Mouse (Mus musculus): ENCODE results near the gene Hamp. TPM values are rescaled to one million over a fixed set of nuclear protein-coding genes. Genes with fewer than 3 reads are reported as not detected.
"Not testable (repeated sequence)": the region's sequence is repeated elsewhere in the genome, so short reads cannot be mapped to it uniquely, and the experiment has no call there.

The Hamp gene
- polyA plus RNA-seq, 2 experiments = 17.2 to 29.7 TPM

- DNase-seq (ENCODE audit: low read depth in 3 of 3, low spot score in 3 of 3) (no peak), ATAC-seq (ENCODE audit: insufficient read depth) (no peak)
- Histone ChIP-seq H3K4me1 (replicated peaks; ENCODE audit: control insufficient read depth in 2 of 2, insufficient read depth in 2 of 2, low read length in 1 of 2) (peaks cover 7 to 19% of the 10 kb centered on the region in 2 experiments), H3K36me3 (replicated peaks; ENCODE audit: control insufficient read depth, insufficient read depth, low read depth) (peaks cover 46% of the 10 kb centered on the region), H3K27me3 (ENCODE audit: control insufficient read depth, insufficient read depth, low read length) (no peaks in the 10 kb centered on the region), H3K9me3 (ENCODE audit: control insufficient read depth, low read length) (no peaks in the 10 kb centered on the region), H3K4me2 (ENCODE audit: low read depth) (no peak overlapping the region), H3K9ac (replicated peaks) (no peak overlapping the region), H3K4me3 (ENCODE audit: insufficient read depth in 1 of 2, low read depth in 2 of 2, low read length in 2 of 2) (no peak overlapping the region), H3K27ac (no peak overlapping the region)
- WGBS (ENCODE audit: insufficient replicate concordance) = 48% methylated on average over 6 of the region's 6 CpGs
- no peak for TF ChIP-seq EP300 (IDR thresholded peaks at IDR 0.05; ENCODE audit: low read depth)
- no peak for TF ChIP-seq CTCF (IDR thresholded peaks at IDR 0.05; ENCODE audit: low read depth)
Observed at GRCm38 (mm10) chr7:30953459-30953858, 9.6 kb upstream of the Hamp start.

GRCm38 (mm10) chr7:30952441-30953265, 8.8 kb upstream of the Hamp start:
- no peak overlapping the region for H3K4me3 ChIP-seq (ENCODE audit: insufficient read depth in 1 of 2, low read depth in 2 of 2, low read length in 2 of 2)
- H3K9ac ChIP-seq (replicated peaks) = no peak overlapping the region
- WGBS (ENCODE audit: insufficient replicate concordance) = 84% methylated on average over 16 of the region's 16 CpGs
- no peak for DNase-seq (ENCODE audit: low read depth in 3 of 3, low spot score in 3 of 3)
- no peaks in the 10 kb centered on the region for H3K27me3 ChIP-seq (ENCODE audit: control insufficient read depth, insufficient read depth, low read length)
- H3K27ac ChIP-seq = no peak overlapping the region
- H3K4me1 ChIP-seq (replicated peaks; ENCODE audit: control insufficient read depth in 2 of 2, insufficient read depth in 2 of 2, low read length in 1 of 2) = peaks cover 3 to 13% of the 10 kb centered on the region in 2 experiments
- no peak for ATAC-seq (ENCODE audit: insufficient read depth)
- no peak overlapping the region for H3K4me2 ChIP-seq (ENCODE audit: low read depth)
- peaks cover 46% of the 10 kb centered on the region for H3K36me3 ChIP-seq (replicated peaks; ENCODE audit: control insufficient read depth, insufficient read depth, low read depth)
- no peaks in the 10 kb centered on the region for H3K9me3 ChIP-seq (ENCODE audit: control insufficient read depth, low read length)
- no peak for TF ChIP-seq EP300 (IDR thresholded peaks at IDR 0.05; ENCODE audit: low read depth)
- no peak for TF ChIP-seq CTCF (IDR thresholded peaks at IDR 0.05; ENCODE audit: low read depth)

- DNase-seq (ENCODE audit: low read depth in 3 of 3, low spot score in 3 of 3); H3K9me3 ChIP-seq (ENCODE audit: control insufficient read depth, low read length); H3K4me3 ChIP-seq (ENCODE audit: insufficient read depth in 1 of 2, low read depth in 2 of 2, low read length in 2 of 2); ATAC-seq (ENCODE audit: insufficient read depth); H3K27ac ChIP-seq; H3K27me3 ChIP-seq (ENCODE audit: control insufficient read depth, insufficient read depth, low read length); H3K4me1 ChIP-seq (replicated peaks; ENCODE audit: control insufficient read depth in 2 of 2, insufficient read depth in 2 of 2, low read length in 1 of 2); H3K4me2 ChIP-seq (ENCODE audit: low read depth); H3K9ac ChIP-seq (replicated peaks): not testable (repeated sequence)
- WGBS (ENCODE audit: insufficient replicate concordance) = 72% methylated on average over 3 of the region's 3 CpGs
- peaks cover 43% of the 10 kb centered on the region for H3K36me3 ChIP-seq (replicated peaks; ENCODE audit: control insufficient read depth, insufficient read depth, low read depth)
Observed at GRCm38 (mm10) chr7:30949902-30950301, 6.1 kb upstream of the Hamp start.

- 79% methylated on average over 7 of the region's 7 CpGs for WGBS (ENCODE audit: insufficient replicate concordance)
- H3K27ac ChIP-seq = no peak overlapping the region
- no peaks in the 10 kb centered on the region for H3K27me3 ChIP-seq (ENCODE audit: control insufficient read depth, insufficient read depth, low read length)
- H3K9ac ChIP-seq (replicated peaks) = no peak overlapping the region
- peaks cover 12% of the 10 kb centered on the region; the same call in 1 of the 2 replicates for H3K36me3 ChIP-seq (replicated peaks; ENCODE audit: control insufficient read depth, insufficient read depth, low read depth)
- no peaks in the 10 kb centered on the region for H3K4me1 ChIP-seq (replicated peaks; ENCODE audit: control insufficient read depth in 2 of 2, insufficient read depth in 2 of 2, low read length in 1 of 2)
- ATAC-seq (ENCODE audit: insufficient read depth) = peak; percentile 14; the same call in 1 of the 2 replicates
- no peak overlapping the region for H3K4me2 ChIP-seq (ENCODE audit: low read depth)
- H3K9me3 ChIP-seq (ENCODE audit: control insufficient read depth, low read length) = no peaks in the 10 kb centered on the region
- DNase-seq (ENCODE audit: low read depth in 3 of 3, low spot score in 3 of 3) = no peak
- no peak overlapping the region for H3K4me3 ChIP-seq (ENCODE audit: insufficient read depth in 1 of 2, low read depth in 2 of 2, low read length in 2 of 2)
- TF ChIP-seq EP300 (IDR thresholded peaks at IDR 0.05; ENCODE audit: low read depth) (no peak), CTCF (IDR thresholded peaks at IDR 0.05; ENCODE audit: low read depth) (no peak)
Observed at GRCm38 (mm10) chr7:30945876-30946275, 2.0 kb upstream of the Hamp start.

- H3K27ac ChIP-seq; H3K4me1 ChIP-seq (replicated peaks; ENCODE audit: control insufficient read depth in 2 of 2, insufficient read depth in 2 of 2, low read length in 1 of 2); DNase-seq (ENCODE audit: low read depth in 3 of 3, low spot score in 3 of 3); H3K27me3 ChIP-seq (ENCODE audit: control insufficient read depth, insufficient read depth, low read length); H3K9ac ChIP-seq (replicated peaks); H3K4me3 ChIP-seq (ENCODE audit: insufficient read depth in 1 of 2, low read depth in 2 of 2, low read length in 2 of 2); H3K4me2 ChIP-seq (ENCODE audit: low read depth); H3K36me3 ChIP-seq (replicated peaks; ENCODE audit: control insufficient read depth, insufficient read depth, low read depth); H3K9me3 ChIP-seq (ENCODE audit: control insufficient read depth, low read length): not testable (repeated sequence)
- WGBS (ENCODE audit: insufficient replicate concordance) = 80% methylated on average over 7 of the region's 7 CpGs
- peak; percentile 32; the same call in 1 of the 2 replicates for ATAC-seq (ENCODE audit: insufficient read depth)
Observed at GRCm38 (mm10) chr7:30945466-30945865, 1.6 kb upstream of the Hamp start.

- H3K27me3 ChIP-seq (ENCODE audit: control insufficient read depth, insufficient read depth, low read length); H3K9me3 ChIP-seq (ENCODE audit: control insufficient read depth, low read length); ATAC-seq (ENCODE audit: insufficient read depth); H3K4me2 ChIP-seq (ENCODE audit: low read depth); DNase-seq (ENCODE audit: low read depth in 3 of 3, low spot score in 3 of 3); H3K4me3 ChIP-seq (ENCODE audit: insufficient read depth in 1 of 2, low read depth in 2 of 2, low read length in 2 of 2); H3K27ac ChIP-seq; H3K4me1 ChIP-seq (replicated peaks; ENCODE audit: control insufficient read depth in 2 of 2, insufficient read depth in 2 of 2, low read length in 1 of 2); H3K9ac ChIP-seq (replicated peaks); H3K36me3 ChIP-seq (replicated peaks; ENCODE audit: control insufficient read depth, insufficient read depth, low read depth): not testable (repeated sequence)
- WGBS (ENCODE audit: insufficient replicate concordance) = 55% methylated on average over 2 of the region's 2 CpGs
Observed at GRCm38 (mm10) chr7:30944706-30945105, 874 bp upstream of the Hamp start.

- ATAC-seq (ENCODE audit: insufficient read depth); H3K9me3 ChIP-seq (ENCODE audit: control insufficient read depth, low read length); H3K4me3 ChIP-seq (ENCODE audit: insufficient read depth in 1 of 2, low read depth in 2 of 2, low read length in 2 of 2); DNase-seq (ENCODE audit: low read depth in 3 of 3, low spot score in 3 of 3); H3K36me3 ChIP-seq (replicated peaks; ENCODE audit: control insufficient read depth, insufficient read depth, low read depth); H3K9ac ChIP-seq (replicated peaks); H3K4me2 ChIP-seq (ENCODE audit: low read depth); H3K4me1 ChIP-seq (replicated peaks; ENCODE audit: control insufficient read depth in 2 of 2, insufficient read depth in 2 of 2, low read length in 1 of 2); H3K27me3 ChIP-seq (ENCODE audit: control insufficient read depth, insufficient read depth, low read length); H3K27ac ChIP-seq: not testable (repeated sequence)
- 20% methylated on average over 3 of the region's 3 CpGs for WGBS (ENCODE audit: insufficient replicate concordance)
Observed at GRCm38 (mm10) chr7:30942365-30942764, 1.5 kb downstream of the Hamp start.
